In genomic region chr9:102637115-102637514, GRCm38 (mm10) we compare ENCODE assay signal across 12 mouse cellular contexts. TPM values are rescaled to one million over a fixed set of nuclear protein-coding genes. Genes with fewer than 3 reads are reported as not detected.
DNase-seq lines count a peak whose midpoint lies in the region; ATAC-seq lines count a peak whose summit lies in the region.
"Had no signal": no experiment of that assay in that cellular context is flagged by ENCODE, and none has a peak within 500 bp of the region (broad histone marks: within the 10 kb centered on the region; RNA-seq: fewer than 3 reads in every experiment).

No protein-coding gene starts in this region.

- H3K4me1 ChIP-seq in forebrain, embryonic 13.5 days, result peaks cover 4% of the 10 kb centered on the region; the same call in 1 of the 2 replicates
- H3K4me1 ChIP-seq in forebrain, embryonic 14.5 days (ENCODE audit: control insufficient read depth, insufficient read depth, low read length), result no peaks in the 10 kb centered on the region
- H3K4me1 ChIP-seq in midbrain, embryonic 10.5 days, result peaks cover 22% of the 10 kb centered on the region
- H3K4me1 ChIP-seq in midbrain, embryonic 11.5 days (ENCODE audit: control insufficient read depth, insufficient read depth, low read length), result no peaks in the 10 kb centered on the region

- 0 out of 2 replicates have a peak, but pooled peaks have one; percentile 11 for ATAC-seq in forebrain, embryonic 13.5 days
- ATAC-seq in forebrain, embryonic 14.5 days, result no peak
- no peak for ATAC-seq in midbrain, embryonic 11.5 days (ENCODE audit: low FRiP score)

- H3K4me3 ChIP-seq in forebrain, embryonic 13.5 days, result no peak overlapping the region
- H3K4me3 ChIP-seq in forebrain, embryonic 14.5 days (ENCODE audit: low read depth, low read length), result no peak overlapping the region
- no peak overlapping the region for H3K4me3 ChIP-seq in midbrain, embryonic 10.5 days
- H3K4me3 ChIP-seq in midbrain, embryonic 11.5 days (ENCODE audit: low read depth, low read length), result no peak overlapping the region
- H3K4me3 ChIP-seq: embryonic facial prominence, embryonic 12.5 days; gastrocnemius, adult 2 months; neural tube, embryonic 12.5 days had no signal

- no peak overlapping the region for H3K4me2 ChIP-seq in forebrain, embryonic 13.5 days
- no peak overlapping the region for H3K4me2 ChIP-seq in forebrain, embryonic 14.5 days (ENCODE audit: low read length)
- H3K4me2 ChIP-seq in midbrain, embryonic 11.5 days, result no peak overlapping the region
- H3K4me2 ChIP-seq: embryonic facial prominence, embryonic 12.5 days; neural tube, embryonic 12.5 days had no signal

- H3K9me3 ChIP-seq in forebrain, embryonic 13.5 days (replicated peaks), result no peaks in the 10 kb centered on the region
- H3K9me3 ChIP-seq in forebrain, embryonic 14.5 days (replicated peaks; ENCODE audit: control insufficient read depth, low read length), result no peaks in the 10 kb centered on the region
- H3K9me3 ChIP-seq in midbrain, embryonic 10.5 days (replicated peaks), result no peaks in the 10 kb centered on the region
- H3K9me3 ChIP-seq in midbrain, embryonic 11.5 days (ENCODE audit: control insufficient read depth, low read length), result no peaks in the 10 kb centered on the region
- H3K9me3 ChIP-seq: embryonic facial prominence, embryonic 12.5 days; neural tube, embryonic 12.5 days had no signal

- no peak for DNase-seq in forebrain, embryonic 14.5 days (ENCODE audit: low spot score)
- DNase-seq in midbrain, embryonic 10.5 days (ENCODE audit: low spot score), result no peak
- no peak for DNase-seq in midbrain, embryonic 11.5 days (ENCODE audit: low spot score, missing footprints)
- DNase-seq in lung, postnatal 14 days, result peak; percentile 42
- no peak for DNase-seq in cerebellum, adult 11 months
- no peak for DNase-seq in right cerebral cortex, postnatal 4 days
- no peak for DNase-seq in T-cell, adult 2 months (ENCODE audit: low spot score)

- no peaks in the 10 kb centered on the region for H3K27me3 ChIP-seq in forebrain, embryonic 13.5 days
- H3K27me3 ChIP-seq in forebrain, embryonic 14.5 days (replicated peaks; ENCODE audit: control insufficient read depth, insufficient read depth, low read length), result no peaks in the 10 kb centered on the region
- no peaks in the 10 kb centered on the region for H3K27me3 ChIP-seq in midbrain, embryonic 10.5 days (ENCODE audit: low read depth, poor library complexity, severe bottlenecking)
- no peaks in the 10 kb centered on the region for H3K27me3 ChIP-seq in midbrain, embryonic 11.5 days (ENCODE audit: control insufficient read depth, insufficient read depth, low read length)
- H3K27me3 ChIP-seq: embryonic facial prominence, embryonic 12.5 days; neural tube, embryonic 12.5 days had no signal

- no peak overlapping the region for H3K27ac ChIP-seq in forebrain, embryonic 13.5 days
- H3K27ac ChIP-seq in forebrain, embryonic 14.5 days (ENCODE audit: low read depth, low read length), result no peak overlapping the region
- peak overlapping the region; percentile 39 for H3K27ac ChIP-seq in midbrain, embryonic 10.5 days (replicated peaks)
- no peak overlapping the region for H3K27ac ChIP-seq in midbrain, embryonic 11.5 days (ENCODE audit: low read depth, low read length)
- H3K27ac ChIP-seq: embryonic facial prominence, embryonic 12.5 days; gastrocnemius, adult 2 months; kidney, postnatal 0 days; neural tube, embryonic 12.5 days had no signal

- H3K36me3 ChIP-seq in forebrain, embryonic 13.5 days (ENCODE audit: poor library complexity, severe bottlenecking), result peaks cover 18% of the 10 kb centered on the region; the same call in 1 of the 2 replicates
- peaks cover 18% of the 10 kb centered on the region for H3K36me3 ChIP-seq in forebrain, embryonic 14.5 days (ENCODE audit: control insufficient read depth, insufficient read depth, low read length)
- H3K36me3 ChIP-seq in midbrain, embryonic 10.5 days, result peaks cover 18% of the 10 kb centered on the region
- H3K36me3 ChIP-seq in midbrain, embryonic 11.5 days (ENCODE audit: control insufficient read depth, insufficient read depth, low read length), result no peaks in the 10 kb centered on the region

- 84% methylated on average over 4 of the region's 4 CpGs for WGBS in forebrain, embryonic 13.5 days
- 85% methylated on average over 4 of the region's 4 CpGs for WGBS in forebrain, embryonic 14.5 days
- 83% methylated on average over 4 of the region's 4 CpGs for WGBS in midbrain, embryonic 10.5 days
- 73% methylated on average over 4 of the region's 4 CpGs for WGBS in midbrain, embryonic 11.5 days

- no peak overlapping the region for H3K9ac ChIP-seq in forebrain, embryonic 13.5 days
- H3K9ac ChIP-seq in forebrain, embryonic 14.5 days (ENCODE audit: low read length), result no peak overlapping the region
- no peak overlapping the region for H3K9ac ChIP-seq in midbrain, embryonic 11.5 days (ENCODE audit: low read length)
- H3K9ac ChIP-seq: embryonic facial prominence, embryonic 12.5 days; neural tube, embryonic 12.5 days had no signal

RNA-seq across cellular contexts. Expression of gene Cep63, which starts 10.8 kb away (rescaled TPM):
- polyA plus RNA-seq in forebrain, embryonic 13.5 days (2015; fragmentation: Nextera tagmentation; extraction: Ambion mirVana), result 55.4 and 57.9 TPM in 2 replicates
- polyA plus RNA-seq in forebrain, embryonic 14.5 days (2014; fragmentation: Nextera tagmentation; extraction: Ambion mirVana), result 37.8 and 41.8 TPM in 2 replicates
- polyA plus RNA-seq in midbrain, embryonic 10.5 days (2016; fragmentation: Nextera tagmentation; extraction: Ambion mirVana), result 54.1 and 65.9 TPM in 2 replicates
- 53.1 and 62.0 TPM in 2 replicates for polyA plus RNA-seq in midbrain, embryonic 11.5 days (2014; fragmentation: Nextera tagmentation; extraction: Ambion mirVana)

RNA-seq across cellular contexts. Expression of gene Anapc13, which starts 11.0 kb away (rescaled TPM):
- polyA plus RNA-seq in forebrain, embryonic 13.5 days (2015; fragmentation: Nextera tagmentation; extraction: Ambion mirVana), result 191 and 222 TPM in 2 replicates
- polyA plus RNA-seq in forebrain, embryonic 14.5 days (2014; fragmentation: Nextera tagmentation; extraction: Ambion mirVana), result 156 and 194 TPM in 2 replicates
- polyA plus RNA-seq in midbrain, embryonic 10.5 days (2016; fragmentation: Nextera tagmentation; extraction: Ambion mirVana), result 172 and 188 TPM in 2 replicates
- polyA plus RNA-seq in midbrain, embryonic 11.5 days (2014; fragmentation: Nextera tagmentation; extraction: Ambion mirVana), result 167 and 182 TPM in 2 replicates
